Mouse (Mus musculus) megakaryocyte, embryonic 14.5 days (primary cell): ENCODE results near the gene 0610012G03Rik. TPM values are rescaled to one million over a fixed set of nuclear protein-coding genes. Genes with fewer than 3 reads are reported as not detected.

ENCODE experiments used
- H3K27me3 ChIP-seq: replicated peaks from 2 replicates; pipeline ENCODE3; 2012; ENCODE audit warnings: inconsistent platforms
- H3K36me3 ChIP-seq: replicated peaks from 2 replicates; pipeline ENCODE3; 2012; ENCODE audit warnings: low read length, inconsistent platforms, mixed read lengths
- H3K4me1 ChIP-seq: 2 replicates; pipeline ENCODE4 v1.6.1; 2012; ENCODE audit warnings: inconsistent platforms
- H3K4me3 ChIP-seq: replicated peaks from 2 replicates; pipeline ENCODE3; 2012; ENCODE audit warnings: moderate library complexity, mild to moderate bottlenecking, inconsistent platforms
- H3K9me3 ChIP-seq: 2 replicates; pipeline ENCODE4 v1.6.1; 2012; ENCODE audit warnings: inconsistent platforms
- FLI1 ChIP-seq: IDR thresholded peaks from 2 replicates; pipeline ENCODE4 v1.6.1; 2012; ENCODE audit warnings: low read length, inconsistent platforms, mixed read lengths
- GATA1 ChIP-seq: IDR thresholded peaks from 3 replicates; pipeline ENCODE4 v1.6.1; 2012; ENCODE audit warnings: mixed read lengths, low read length, inconsistent platforms, borderline replicate concordance
- polyA plus RNA-seq: library from polyadenylated mRNA; stranded (reverse); fragments of >175 nt; gene quantifications from 2 replicates; pipeline ENCODE4 v1.2.3, GENCODE M21; 2012; ENCODE audit warnings: low replicate concordance; ENCODE audit not compliant: insufficient read depth

Gene 0610012G03Rik
- polyA plus RNA-seq, 1 experiment: 126 TPM

- no peaks in the 10 kb centered on the region for H3K36me3 ChIP-seq
- H3K4me3 ChIP-seq: no peak overlapping the region
- no peak for TF ChIP-seq FLI1
- TF ChIP-seq GATA1: no peak
- peaks cover 9% of the 10 kb centered on the region for H3K9me3 ChIP-seq
- peaks cover 11% of the 10 kb centered on the region for H3K4me1 ChIP-seq
- peaks cover 30% of the 10 kb centered on the region for H3K27me3 ChIP-seq
Measured at GRCm38 (mm10) chr16:31917776-31918175, 30.5 kb downstream of the 0610012G03Rik start.

GRCm38 (mm10) chr16:31910281-31910847, 37.9 kb downstream of the 0610012G03Rik start:
- Histone ChIP-seq H3K36me3 (no peaks in the 10 kb centered on the region), H3K27me3 (peaks cover 34% of the 10 kb centered on the region), H3K9me3 (peaks cover 4% of the 10 kb centered on the region; the same call in 1 of the 2 replicates), H3K4me3 (no peak overlapping the region), H3K4me1 (peaks cover 35% of the 10 kb centered on the region)
- TF ChIP-seq GATA1 (no peak), FLI1 (no peak)

DNA sequence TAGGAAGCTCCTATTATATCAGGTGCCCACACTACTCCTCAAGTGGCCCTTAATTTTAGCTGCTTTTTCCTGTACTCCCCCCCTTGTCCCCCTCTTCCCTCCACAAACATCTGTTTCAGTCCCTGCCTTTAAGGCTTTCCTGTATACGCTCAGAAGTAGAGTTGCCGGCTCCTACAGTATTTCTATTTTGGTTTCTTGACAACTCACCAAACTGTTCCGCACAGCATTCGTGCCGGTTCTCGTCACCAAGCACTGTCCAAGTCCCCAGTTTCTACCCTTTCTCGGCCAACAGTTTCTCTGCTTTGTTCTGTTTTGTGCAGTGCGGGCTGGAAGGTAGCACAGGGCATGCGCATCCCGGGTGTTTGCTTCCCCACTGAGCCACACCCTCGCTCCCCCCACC, 39.3 kb downstream of the 0610012G03Rik start:
- TF ChIP-seq GATA1 (no peak), FLI1 (no peak)
- Histone ChIP-seq H3K4me1 (peaks cover 35% of the 10 kb centered on the region), H3K9me3 (peaks cover 4% of the 10 kb centered on the region; the same call in 1 of the 2 replicates), H3K27me3 (peaks cover 41% of the 10 kb centered on the region), H3K36me3 (no peaks in the 10 kb centered on the region), H3K4me3 (no peak overlapping the region)

DNA sequence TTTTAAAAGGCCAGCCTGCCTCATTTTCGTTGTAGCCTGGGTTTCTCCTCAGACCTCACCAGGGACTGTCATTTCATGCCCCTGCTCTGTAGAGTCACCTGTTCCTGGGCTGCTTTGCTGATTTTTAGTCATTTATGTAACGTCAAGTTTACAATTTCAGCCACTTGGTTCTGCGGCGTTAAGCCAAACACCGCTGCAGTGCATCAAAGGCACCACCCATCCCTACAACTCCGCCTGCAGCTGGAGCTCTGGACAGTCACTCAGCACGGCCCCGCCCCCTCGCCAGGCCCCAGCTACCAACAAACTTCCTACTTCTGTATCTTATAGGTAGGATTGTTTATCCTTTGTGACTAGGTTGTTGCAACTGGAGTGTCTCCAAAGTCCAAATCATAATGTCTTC, 41.4 kb downstream of the 0610012G03Rik start:
- H3K4me1 ChIP-seq: peaks cover 35% of the 10 kb centered on the region
- H3K27me3 ChIP-seq: peaks cover 40% of the 10 kb centered on the region
- H3K9me3 ChIP-seq: no peaks in the 10 kb centered on the region
- peak overlapping the region; percentile 72 for H3K4me3 ChIP-seq
- H3K36me3 ChIP-seq: no peaks in the 10 kb centered on the region
- TF ChIP-seq GATA1 (no peak), FLI1 (no peak)

DNA sequence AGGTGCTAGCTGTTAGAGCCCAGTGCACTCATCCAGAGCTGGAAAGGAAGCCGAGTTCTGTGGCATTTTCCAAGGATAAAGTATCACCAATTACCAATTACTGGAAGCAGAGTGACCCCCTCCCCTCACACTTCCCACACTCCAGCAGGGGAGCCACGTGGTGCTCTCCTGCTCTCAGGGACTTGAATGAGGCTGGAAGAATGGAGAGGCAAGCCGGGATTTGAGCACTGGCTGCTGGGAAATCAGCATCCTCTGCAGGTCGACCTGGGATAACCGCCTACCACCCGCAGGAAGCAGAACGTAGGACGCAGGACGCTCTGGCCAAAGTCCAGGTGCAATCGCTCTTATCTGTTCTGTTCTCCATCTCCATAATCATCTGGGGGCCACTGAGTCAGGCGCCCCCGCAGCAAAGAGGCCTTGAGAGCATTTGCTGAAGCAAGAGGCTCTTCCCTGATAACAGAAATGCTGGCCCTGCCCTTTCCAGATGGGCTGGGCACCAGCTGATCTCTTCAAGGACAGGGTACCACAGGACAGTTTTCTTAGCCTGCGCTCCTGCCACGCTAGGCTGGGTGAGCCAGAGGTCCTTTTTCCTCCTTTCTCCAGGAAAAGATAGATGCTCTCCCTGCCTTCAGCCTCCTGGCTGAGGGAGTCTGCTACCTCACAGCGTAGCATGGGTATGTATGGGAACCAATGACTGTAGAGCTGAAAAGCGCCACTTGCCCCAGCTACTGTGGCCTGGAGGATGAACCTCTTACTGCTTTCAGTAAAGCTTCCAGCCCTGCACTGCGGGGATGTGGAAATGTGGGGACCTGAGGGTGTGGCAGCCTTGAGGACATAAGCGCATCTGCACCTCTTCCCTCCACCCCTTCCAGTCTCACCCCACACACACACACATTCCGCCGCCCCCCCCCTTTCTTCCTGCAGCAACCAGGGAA, 42.1 kb downstream of the 0610012G03Rik start:
- Histone ChIP-seq H3K36me3 (no peaks in the 10 kb centered on the region), H3K4me1 (peaks cover 33% of the 10 kb centered on the region), H3K9me3 (no peaks in the 10 kb centered on the region), H3K27me3 (peaks cover 43% of the 10 kb centered on the region), H3K4me3 (peak overlapping the region; percentile 44)
- TF ChIP-seq GATA1: no peak
- TF ChIP-seq FLI1: no peak

- TF ChIP-seq GATA1 (no peak), FLI1 (no peak)
Measured at GRCm38 (mm10) chr16:31905331-31905730, 43.0 kb downstream of the 0610012G03Rik start.

DNA sequence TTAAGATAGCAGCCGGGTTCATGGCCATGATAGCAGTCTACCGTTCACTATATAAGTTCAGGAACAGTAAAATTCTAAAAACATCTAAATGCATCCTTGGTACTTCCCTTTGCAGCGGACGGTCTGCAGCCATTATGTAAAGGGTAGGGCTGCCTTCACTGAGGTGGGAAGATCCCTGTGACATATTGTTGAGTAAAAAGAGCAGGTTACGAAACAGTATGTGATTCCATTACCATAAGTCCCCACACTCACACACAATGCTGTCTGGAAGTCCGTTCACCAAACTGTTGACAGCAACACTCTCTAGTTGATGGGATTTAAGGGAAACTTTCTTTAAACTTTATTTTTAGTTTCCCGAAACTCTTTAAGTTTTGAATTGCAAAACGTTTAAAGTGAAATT, 45.1 kb downstream of the 0610012G03Rik start:
- no peak for TF ChIP-seq FLI1
- no peak for TF ChIP-seq GATA1
- peaks cover 3% of the 10 kb centered on the region; the same call in 1 of the 2 replicates for H3K9me3 ChIP-seq
- H3K27me3 ChIP-seq: peaks cover 46% of the 10 kb centered on the region
- H3K36me3 ChIP-seq: no peaks in the 10 kb centered on the region
- no peak overlapping the region for H3K4me3 ChIP-seq
- peaks cover 13% of the 10 kb centered on the region for H3K4me1 ChIP-seq

More at GRCm38 (mm10) chr16:31905331-31905730, 43.0 kb downstream of the 0610012G03Rik start:
- H3K27me3 ChIP-seq: peaks cover 43% of the 10 kb centered on the region
- H3K4me3 ChIP-seq: no peak overlapping the region
- peaks cover 25% of the 10 kb centered on the region for H3K4me1 ChIP-seq
- no peaks in the 10 kb centered on the region for H3K9me3 ChIP-seq
- no peaks in the 10 kb centered on the region for H3K36me3 ChIP-seq

- Histone ChIP-seq H3K4me1 (peaks cover 20% of the 10 kb centered on the region), H3K27me3 (peaks cover 55% of the 10 kb centered on the region), H3K9me3 (peaks cover 3% of the 10 kb centered on the region; the same call in 1 of the 2 replicates), H3K4me3 (no peak overlapping the region), H3K36me3 (no peaks in the 10 kb centered on the region)
- TF ChIP-seq FLI1 (no peak), GATA1 (no peak)
Measured at GRCm38 (mm10) chr16:31901886-31902285, 46.4 kb downstream of the 0610012G03Rik start.

DNA sequence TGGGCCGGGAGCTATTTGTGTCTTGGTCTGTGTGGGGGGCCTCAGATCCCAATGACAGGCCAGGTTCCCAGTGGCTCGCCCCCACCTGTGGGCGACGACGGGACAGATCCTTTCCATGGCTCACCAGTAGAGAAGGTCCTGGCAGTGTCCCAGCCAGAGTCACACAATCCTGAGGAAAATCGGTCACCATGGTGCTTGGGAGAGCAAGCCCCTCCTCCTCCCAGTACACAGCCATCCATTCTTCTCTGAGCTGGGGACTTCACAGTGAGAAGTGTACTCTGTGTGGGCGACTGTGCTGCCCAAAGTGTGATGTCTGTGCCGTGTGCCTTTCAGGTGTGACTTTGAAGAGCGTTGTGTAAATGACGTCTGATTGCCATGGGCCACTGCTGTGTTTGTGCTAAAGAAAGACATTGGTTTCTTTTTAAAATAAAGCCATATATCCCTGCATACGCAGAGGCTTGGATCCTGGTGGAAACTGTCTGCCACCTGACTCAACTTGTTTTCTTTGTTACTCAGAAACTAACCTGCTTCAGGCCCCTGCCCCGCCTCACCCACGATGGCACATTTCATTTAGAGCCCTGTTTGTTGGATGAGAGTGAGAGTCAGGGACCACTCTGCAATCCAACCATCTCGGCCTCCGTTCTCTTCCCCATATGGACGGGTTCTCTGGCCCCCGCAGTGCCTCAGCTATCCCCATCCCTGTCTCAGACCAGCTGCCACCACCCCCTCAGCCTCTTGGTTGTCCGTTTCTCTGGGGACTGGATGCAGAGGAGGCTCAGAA, 49.6 kb downstream of the 0610012G03Rik start:
- no peaks in the 10 kb centered on the region for H3K36me3 ChIP-seq
- H3K4me1 ChIP-seq: peaks cover 10% of the 10 kb centered on the region
- no peak overlapping the region for H3K4me3 ChIP-seq
- peaks cover 3% of the 10 kb centered on the region; the same call in 1 of the 2 replicates for H3K9me3 ChIP-seq
- H3K27me3 ChIP-seq: peaks cover 58% of the 10 kb centered on the region
- TF ChIP-seq GATA1: no peak
- no peak for TF ChIP-seq FLI1

Other genes starting within 250 kb of the 0610012G03Rik start
- not detected in 2 replicates for gene Meltf, start 69.7 kb downstream of the 0610012G03Rik start, polyA plus RNA-seq
- gene Pigz, start 14.6 kb downstream of the 0610012G03Rik start, polyA plus RNA-seq: 0.30 TPM in 1 of 2 replicates, not detected in the other
- gene Ncbp2, start within 50 bp of the 0610012G03Rik start, polyA plus RNA-seq: 12.9 and 80.8 TPM in 2 replicates
- 1.5 and 1.9 TPM in 2 replicates for gene Senp5, start 54.8 kb upstream of the 0610012G03Rik start, polyA plus RNA-seq
- gene Pak2, start 130.8 kb upstream of the 0610012G03Rik start, polyA plus RNA-seq: 16.0 and 24.5 TPM in 2 replicates
- 30.0 and 61.3 TPM in 2 replicates for gene Pigx, start 151.2 kb upstream of the 0610012G03Rik start, polyA plus RNA-seq
- 1.6 and 2.0 TPM in 2 replicates for gene Cep19, start 151.3 kb upstream of the 0610012G03Rik start, polyA plus RNA-seq
- 75.8 and 110 TPM in 2 replicates for gene Nrros, start 217.1 kb upstream of the 0610012G03Rik start, polyA plus RNA-seq
- 1.3 TPM in 1 of 2 replicates, not detected in the other for gene Bex6, start 231.3 kb upstream of the 0610012G03Rik start, polyA plus RNA-seq